Mouse (Mus musculus): Measurements from ENCODE around the gene Spag8.

DNA sequence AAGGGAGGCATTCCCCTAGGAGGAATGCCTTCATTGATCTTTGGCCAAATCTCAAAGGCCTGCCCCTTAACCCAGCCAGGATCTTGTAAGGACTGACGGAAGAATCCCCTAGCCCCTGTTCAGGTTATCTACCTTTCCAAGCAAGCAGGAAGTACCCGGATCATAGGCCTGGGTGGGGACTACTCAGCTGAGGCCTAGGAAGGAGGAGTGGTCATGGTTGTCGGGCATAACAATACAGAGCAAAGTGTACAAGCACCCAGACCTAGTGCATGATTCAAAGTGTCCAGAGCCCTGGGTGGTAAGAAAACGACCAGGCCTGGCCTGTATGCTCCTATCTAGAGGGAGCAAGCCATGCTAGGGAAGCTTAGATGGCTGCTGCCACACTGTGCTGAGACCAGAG is 22.2 kb upstream of the Spag8 start:
- no peak for TF ChIP-seq CTCF (IDR thresholded peaks at IDR 0.05; ENCODE audit: low read depth, low read length)
- TF ChIP-seq POLR2A (IDR thresholded peaks at IDR 0.05; ENCODE audit: extremely low read depth, insufficient read depth, low read length): no peak
